Mouse (Mus musculus) liver, postnatal 0 days (tissue): ENCODE data around the gene Golph3. TPM values are rescaled to one million over a fixed set of nuclear protein-coding genes. Genes with fewer than 3 reads are reported as not detected.

Experiments used
- ATAC-seq: fragments of 200-750 bp; cut with Nextera tagmentation; 2 replicates; pipeline ENCODE4 v1.8.0; 2017; ENCODE audit warnings: mild to moderate bottlenecking, moderate library complexity
- DNase-seq: peaks from one replicate; pipeline ENCODE4 v3.0.0-alpha.2; 2016
- H3K27ac ChIP-seq: fragments of 300-500 bp; sonication (generic); 2 replicates; pipeline ENCODE4 v1.5.1; 2014; ENCODE audit warnings: antibody characterized with exemption, moderate library complexity, mild to moderate bottlenecking, low read depth
- H3K27me3 ChIP-seq: fragments of 300-500 bp; sonication (generic); 2 replicates; pipeline ENCODE4 v1.6.1; 2014; ENCODE audit warnings: low read length, control low read depth, mixed read lengths; ENCODE audit not compliant: insufficient read depth
- H3K36me3 ChIP-seq: fragments of 300-500 bp; sonication (generic); replicated peaks from 2 replicates; pipeline ENCODE4 v1.6.1; 2014; ENCODE audit warnings: mild to moderate bottlenecking, control low read depth, low read length, moderate library complexity, mixed read lengths; ENCODE audit not compliant: insufficient read depth
- H3K4me1 ChIP-seq: fragments of 300-500 bp; sonication (generic); 2 replicates; pipeline ENCODE4 v1.6.1; 2014; ENCODE audit warnings: antibody characterized with exemption, mild to moderate bottlenecking, control low read depth; ENCODE audit not compliant: insufficient read depth
- H3K4me2 ChIP-seq: fragments of 300-500 bp; sonication (generic); 2 replicates; pipeline ENCODE4 v1.6.1; 2014; ENCODE audit warnings: low read depth, mild to moderate bottlenecking, low read length, moderate library complexity, mixed read lengths
- H3K4me3 ChIP-seq: fragments of 300-500 bp; sonication (generic); 2 replicates; pipeline ENCODE4 v1.5.1; 2014; ENCODE audit warnings: low read depth, low read length
- H3K9ac ChIP-seq: fragments of 300-500 bp; sonication (generic); replicated peaks from 2 replicates; pipeline ENCODE4 v1.6.1; 2014; ENCODE audit warnings: mild to moderate bottlenecking, moderate library complexity
- H3K9me3 ChIP-seq: fragments of 300-500 bp; sonication (generic); 2 replicates; pipeline ENCODE4 v1.6.1; 2016; ENCODE audit warnings: mild to moderate bottlenecking, control low read depth, low read length, mixed read lengths
- CTCF ChIP-seq: sonication (generic); IDR thresholded peaks from 2 replicates; pipeline ENCODE4 v1.5.1; 2016; ENCODE audit warnings: antibody characterized with exemption, low read depth
- EP300 ChIP-seq: IDR thresholded peaks from 2 replicates; pipeline ENCODE4 v1.6.1; 2016; ENCODE audit warnings: antibody characterized with exemption, low read depth, mild to moderate bottlenecking
- WGBS: fragments of 180-500 bp; shearing (Covaris S2); extraction: QIAGEN DNeasy Blood & Tissue Kit; methylation state at CpG from one replicate; pipeline ENCODE4 v1.1.7; 2014; ENCODE audit not compliant: insufficient replicate concordance; 5-methylcytosine and 5-hydroxymethylcytosine counted together
- polyA plus RNA-seq: library from polyadenylated mRNA; unstranded; fragments of >200 nt; fragmentation: Nextera tagmentation; extraction: Ambion mirVana; gene quantifications from 2 replicates; pipeline ENCODE4 v1.2.1, GENCODE M21; 2015

Gene Golph3
- polyA plus RNA-seq, 1 experiment from 2014 or later = 35.8 TPM

- no peak overlapping the region for H3K4me3 ChIP-seq
- no peak overlapping the region for H3K9ac ChIP-seq
- 82% methylated on average over 11 of the region's 11 CpGs for WGBS
- DNase-seq = no peak
- peaks cover 25% of the 10 kb centered on the region for H3K4me1 ChIP-seq
- ATAC-seq = no peak
- H3K9me3 ChIP-seq = no peaks in the 10 kb centered on the region
- no peaks in the 10 kb centered on the region for H3K36me3 ChIP-seq
- H3K27me3 ChIP-seq = no peaks in the 10 kb centered on the region
- peak overlapping the region; percentile 26; the same call in 1 of the 2 replicates for H3K27ac ChIP-seq
- TF ChIP-seq CTCF (no peak), EP300 (no peak)
- 0 out of 2 replicates have a peak overlapping the region, but pooled peaks have one; percentile 59 for H3K4me2 ChIP-seq
Observed at GRCm38 (mm10) chr15:12368357-12368756, 47.1 kb downstream of the Golph3 start.

DNA sequence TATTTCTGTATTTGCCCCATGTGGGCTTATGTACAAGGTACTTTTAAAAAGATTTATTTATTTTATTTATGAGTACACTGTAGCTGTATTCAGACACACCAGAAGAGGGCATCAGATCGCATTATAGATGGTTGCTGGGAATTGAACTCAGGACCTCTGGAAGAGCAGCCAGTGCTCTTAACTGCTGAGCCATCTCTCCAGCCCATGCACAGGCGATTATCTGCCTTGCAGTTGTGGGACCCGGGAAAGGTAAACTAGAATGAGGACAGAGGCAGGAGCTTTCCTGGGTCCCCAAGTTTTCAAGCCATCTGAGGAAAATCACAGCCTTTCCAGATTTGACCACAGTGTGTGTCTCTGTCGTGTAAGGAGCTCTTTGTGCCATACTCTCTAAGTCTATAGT is 47.6 kb downstream of the Golph3 start:
- Histone ChIP-seq H3K27me3 (no peaks in the 10 kb centered on the region), H3K4me3 (no peak overlapping the region), H3K36me3 (no peaks in the 10 kb centered on the region), H3K27ac (no peak overlapping the region), H3K4me2 (no peak overlapping the region), H3K9ac (no peak overlapping the region), H3K4me1 (peaks cover 25% of the 10 kb centered on the region), H3K9me3 (no peaks in the 10 kb centered on the region)
- DNase-seq = no peak
- WGBS = 73% methylated on average over 4 of the region's 4 CpGs
- no peak for ATAC-seq
- no peak for TF ChIP-seq EP300
- TF ChIP-seq CTCF = no peak

DNA sequence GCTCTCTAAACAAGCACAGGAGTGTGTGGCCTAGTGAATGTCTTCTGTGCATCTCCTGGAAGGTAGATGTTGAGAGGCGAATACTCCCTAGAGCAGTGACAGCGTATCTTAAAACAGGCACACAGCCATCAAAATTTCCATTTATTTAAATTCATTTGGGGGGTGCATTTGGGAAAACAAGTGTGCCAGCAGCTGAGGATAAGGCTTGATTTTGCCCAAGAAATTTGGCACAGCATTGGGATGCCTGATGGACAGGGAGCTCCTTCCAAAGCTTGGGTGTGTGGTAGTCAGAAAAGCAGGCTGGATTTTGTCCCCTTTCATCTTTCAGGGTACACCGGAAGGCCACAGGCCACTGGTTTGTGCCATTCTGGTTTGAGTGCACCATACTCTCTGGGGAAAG is 48.8 kb downstream of the Golph3 start:
- no peak overlapping the region for H3K27ac ChIP-seq
- no peak overlapping the region for H3K9ac ChIP-seq
- WGBS = 88% methylated on average over 3 of the region's 3 CpGs
- H3K4me3 ChIP-seq = no peak overlapping the region
- H3K4me1 ChIP-seq = peaks cover 26% of the 10 kb centered on the region
- no peak overlapping the region for H3K4me2 ChIP-seq
- TF ChIP-seq EP300 (no peak), CTCF (no peak)
- no peak for ATAC-seq
- no peaks in the 10 kb centered on the region for H3K9me3 ChIP-seq
- H3K36me3 ChIP-seq = no peaks in the 10 kb centered on the region
- DNase-seq = no peak
- no peaks in the 10 kb centered on the region for H3K27me3 ChIP-seq

GRCm38 (mm10) chr15:12371183-12371582 is 49.9 kb downstream of the Golph3 start:
- no peak overlapping the region for H3K4me3 ChIP-seq
- H3K27me3 ChIP-seq = no peaks in the 10 kb centered on the region
- DNase-seq = peak; percentile 75
- ATAC-seq = peak; percentile 39
- H3K27ac ChIP-seq = no peak overlapping the region
- no peak overlapping the region for H3K4me2 ChIP-seq
- no peaks in the 10 kb centered on the region for H3K36me3 ChIP-seq
- H3K9me3 ChIP-seq = no peaks in the 10 kb centered on the region
- peaks cover 29% of the 10 kb centered on the region for H3K4me1 ChIP-seq
- WGBS = 4% methylated on average over 8 of the region's 8 CpGs
- H3K9ac ChIP-seq = no peak overlapping the region
- TF ChIP-seq CTCF (peak; percentile 92), EP300 (no peak)

DNA sequence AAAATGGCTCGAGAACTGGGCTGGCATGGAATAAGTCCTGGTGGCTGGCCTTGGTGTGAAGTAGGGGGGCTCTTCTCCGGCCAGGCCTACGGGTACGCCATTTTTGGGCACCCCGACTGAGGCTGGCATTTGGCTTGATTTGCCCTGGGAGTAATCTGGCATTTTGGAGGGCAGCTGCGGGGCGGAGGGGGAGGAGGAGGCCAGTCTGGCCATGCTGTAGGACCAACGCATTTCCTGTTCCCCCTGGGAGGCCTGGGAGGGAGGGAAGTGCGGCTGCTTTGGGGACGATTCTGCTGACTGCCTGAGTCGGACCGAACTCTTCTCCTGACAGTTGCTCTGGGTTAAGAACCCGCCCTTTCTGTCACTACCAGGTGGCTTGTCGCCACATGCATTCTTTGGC is 52.2 kb downstream of the Golph3 start:
- H3K4me3 ChIP-seq = no peak overlapping the region
- WGBS = 64% methylated on average over 14 of the region's 14 CpGs
- ATAC-seq (no peak), DNase-seq (no peak)
- TF ChIP-seq EP300 = no peak
- TF ChIP-seq CTCF = no peak
- H3K9me3 ChIP-seq = no peaks in the 10 kb centered on the region
- no peak overlapping the region for H3K9ac ChIP-seq
- no peak overlapping the region for H3K4me2 ChIP-seq
- no peak overlapping the region for H3K27ac ChIP-seq
- peaks cover 14% of the 10 kb centered on the region for H3K4me1 ChIP-seq
- H3K27me3 ChIP-seq = no peaks in the 10 kb centered on the region
- H3K36me3 ChIP-seq = no peaks in the 10 kb centered on the region

- TF ChIP-seq CTCF (no peak), EP300 (no peak)
- Histone ChIP-seq H3K27ac (no peak overlapping the region), H3K4me2 (no peak overlapping the region), H3K27me3 (no peaks in the 10 kb centered on the region), H3K4me3 (no peak overlapping the region), H3K9ac (no peak overlapping the region), H3K36me3 (no peaks in the 10 kb centered on the region), H3K4me1 (peaks cover 14% of the 10 kb centered on the region), H3K9me3 (no peaks in the 10 kb centered on the region)
- ATAC-seq (no peak), DNase-seq (no peak)
- 84% methylated on average over 6 of the region's 6 CpGs for WGBS
Observed at GRCm38 (mm10) chr15:12373918-12374317, 52.7 kb downstream of the Golph3 start.

DNA sequence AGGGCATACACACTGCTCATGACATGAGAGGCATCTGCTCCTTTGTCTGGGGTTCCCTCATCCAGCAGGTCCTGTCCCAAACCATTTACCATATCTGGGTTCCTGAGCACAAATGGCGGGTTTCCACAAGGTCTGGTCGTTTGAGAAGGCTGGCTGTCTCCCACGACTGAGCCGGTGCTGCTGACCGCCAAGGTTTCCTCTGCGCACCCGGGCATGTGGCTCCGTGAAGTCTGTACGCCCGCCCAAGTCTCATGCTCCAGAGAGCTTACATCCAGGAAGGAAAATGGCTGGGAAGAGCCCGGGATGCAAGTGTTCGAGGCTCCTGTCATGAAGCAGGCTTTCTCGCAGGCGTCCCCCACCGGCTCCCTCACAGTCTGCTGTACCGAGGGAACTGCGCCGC is 53.7 kb downstream of the Golph3 start:
- ATAC-seq (no peak), DNase-seq (no peak)
- Histone ChIP-seq H3K9me3 (no peaks in the 10 kb centered on the region), H3K9ac (no peak overlapping the region; the same call in 1 of the 2 replicates), H3K4me1 (peaks cover 14% of the 10 kb centered on the region), H3K27me3 (no peaks in the 10 kb centered on the region), H3K36me3 (no peaks in the 10 kb centered on the region), H3K4me3 (peak overlapping the region; percentile 46), H3K27ac (0 out of 2 replicates have a peak overlapping the region, but pooled peaks have one; percentile 37), H3K4me2 (peak overlapping the region; percentile 83)
- 64% methylated on average over 18 of the region's 18 CpGs for WGBS
- TF ChIP-seq EP300 = no peak
- TF ChIP-seq CTCF = no peak
